Mouse (Mus musculus): ENCODE data around the gene Acot6.
A peak's percentile ranks its signal among the peaks of the same experiment; 100 is the strongest.

Acot6 gene

GRCm38 (mm10) chr12:84154786-84155522 is 54.5 kb downstream of the Acot6 start:
- DNase-seq: peak; percentile 76

DNA sequence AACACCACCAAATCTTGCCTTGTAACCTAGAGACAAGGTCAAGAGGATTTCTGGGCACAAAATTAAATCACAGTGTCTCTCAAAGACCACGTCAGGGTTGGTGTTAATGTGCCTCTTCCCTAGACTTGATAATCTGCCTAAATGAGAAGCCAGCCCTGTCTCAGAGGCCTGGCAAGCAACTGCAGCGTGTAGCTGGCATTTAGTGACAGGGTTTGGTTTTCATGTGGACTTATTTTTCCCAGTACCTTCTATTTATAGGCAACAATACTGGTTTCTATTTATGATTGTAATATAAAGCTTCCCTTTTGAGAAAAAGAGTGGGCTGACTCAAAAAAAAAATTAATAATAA is 55.0 kb downstream of the Acot6 start:
- DNase-seq: no peak

- no peak for DNase-seq
Observed at GRCm38 (mm10) chr12:84156210-84156609, 55.8 kb downstream of the Acot6 start.

DNA sequence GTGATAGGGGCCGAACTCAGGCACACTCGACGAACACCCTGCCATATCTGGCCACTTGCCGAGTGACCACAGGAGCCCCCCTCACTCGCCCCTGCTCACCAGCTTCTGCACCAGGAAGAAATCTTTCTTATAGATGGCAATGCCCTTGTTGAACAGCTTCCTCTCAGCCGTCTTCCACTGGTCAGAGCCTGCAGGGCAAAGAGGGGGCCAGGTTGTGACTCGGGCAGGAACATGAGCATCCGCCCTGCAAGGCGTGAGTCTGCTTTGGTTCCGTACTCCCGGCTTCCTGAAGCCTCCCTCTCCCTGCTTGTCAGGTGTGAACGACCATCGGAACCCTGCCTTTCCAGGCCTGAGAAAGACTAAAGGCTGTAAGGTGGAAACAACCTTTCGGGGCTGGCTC is 57.7 kb downstream of the Acot6 start:
- DNase-seq: no peak

DNA sequence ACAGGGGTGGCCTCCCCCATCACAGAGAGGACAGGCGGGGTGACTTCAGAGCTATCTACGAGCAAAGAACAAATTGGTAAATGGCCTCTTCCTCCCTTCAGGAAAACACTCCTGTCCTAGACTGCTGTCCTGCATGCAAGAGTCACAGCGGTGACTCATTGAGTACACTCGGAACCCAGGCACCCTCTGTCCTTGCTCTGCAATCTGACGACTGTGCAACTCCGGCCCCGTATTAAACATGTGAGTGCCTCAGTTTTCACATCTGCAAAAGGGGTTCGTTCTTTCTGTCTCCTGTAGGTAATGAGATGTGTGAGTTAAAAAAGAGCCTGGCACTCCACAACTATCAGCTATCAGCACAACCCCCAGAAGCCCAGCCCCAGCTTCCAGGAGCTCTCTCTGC is 60.0 kb downstream of the Acot6 start:
- no peak for DNase-seq
